Mouse (Mus musculus): ENCODE data around the gene Tbc1d10a.

Gene Tbc1d10a

GRCm38 (mm10) chr11:4237389-4237912 lies 50.9 kb downstream of the Tbc1d10a start:
- peak; percentile 89 for DNase-seq (ENCODE audit: low read depth)

- DNase-seq (ENCODE audit: low read depth), result no peak
These were observed 51.6 kb downstream of the Tbc1d10a start for GRCm38 (mm10) chr11:4238167-4238566.

- no peak for DNase-seq (ENCODE audit: low read depth)
These were observed 53.1 kb downstream of the Tbc1d10a start for GRCm38 (mm10) chr11:4239691-4240090.

- DNase-seq (ENCODE audit: low read depth), result no peak
These were observed 53.6 kb downstream of the Tbc1d10a start for GRCm38 (mm10) chr11:4240151-4240550.

- DNase-seq (ENCODE audit: low read depth), result no peak
These were observed 54.6 kb downstream of the Tbc1d10a start for GRCm38 (mm10) chr11:4241180-4241579.

- DNase-seq (ENCODE audit: low read depth), result no peak
These were observed 59.5 kb downstream of the Tbc1d10a start for GRCm38 (mm10) chr11:4246126-4246525.

- peak; percentile 68 for DNase-seq (ENCODE audit: low read depth)
These were observed 60.0 kb downstream of the Tbc1d10a start for GRCm38 (mm10) chr11:4246623-4247022.

GRCm38 (mm10) chr11:4247201-4247959 lies 60.8 kb downstream of the Tbc1d10a start:
- DNase-seq (ENCODE audit: low read depth), result peak; percentile 74

GRCm38 (mm10) chr11:4249151-4249550 lies 62.6 kb downstream of the Tbc1d10a start:
- peak; percentile 44 for DNase-seq (ENCODE audit: low read depth)

GRCm38 (mm10) chr11:4250290-4250689 lies 63.7 kb downstream of the Tbc1d10a start:
- no peak for DNase-seq (ENCODE audit: low read depth)

GRCm38 (mm10) chr11:4251376-4251775 lies 64.8 kb downstream of the Tbc1d10a start:
- peak; percentile 56 for DNase-seq (ENCODE audit: low read depth)

GRCm38 (mm10) chr11:4252886-4253285 lies 66.3 kb downstream of the Tbc1d10a start:
- no peak for DNase-seq (ENCODE audit: low read depth)

- no peak for DNase-seq (ENCODE audit: low read depth)
These were observed 70.4 kb downstream of the Tbc1d10a start, which contains the start of gene Lif for GRCm38 (mm10) chr11:4256846-4257607. Lif (plus strand) TSS chr11:4257557.

GRCm38 (mm10) chr11:4257756-4258155 lies 71.2 kb downstream of the Tbc1d10a start:
- DNase-seq (ENCODE audit: low read depth), result no peak

GRCm38 (mm10) chr11:4258657-4259082 lies 72.1 kb downstream of the Tbc1d10a start:
- peak; percentile 94 for DNase-seq (ENCODE audit: low read depth)

- DNase-seq (ENCODE audit: low read depth), result peak; percentile 73
These were observed 74.0 kb downstream of the Tbc1d10a start for GRCm38 (mm10) chr11:4260463-4261187.

- DNase-seq (ENCODE audit: low read depth), result peak; percentile 87
These were observed 74.6 kb downstream of the Tbc1d10a start for GRCm38 (mm10) chr11:4261188-4261494.

GRCm38 (mm10) chr11:4261969-4262368 lies 75.4 kb downstream of the Tbc1d10a start:
- peak; percentile 77 for DNase-seq (ENCODE audit: low read depth)

- DNase-seq (ENCODE audit: low read depth), result peak; percentile 61
These were observed 76.3 kb downstream of the Tbc1d10a start for GRCm38 (mm10) chr11:4262847-4263246.

GRCm38 (mm10) chr11:4263296-4263695 lies 76.7 kb downstream of the Tbc1d10a start:
- no peak for DNase-seq (ENCODE audit: low read depth)

GRCm38 (mm10) chr11:4264066-4264465 lies 77.5 kb downstream of the Tbc1d10a start:
- DNase-seq (ENCODE audit: low read depth), result no peak

Measured in induced T-regulatory cell, adult 2 months (primary cell).